Mouse (Mus musculus): ENCODE measurements around the gene Rnf224. TPM values are rescaled to one million over a fixed set of nuclear protein-coding genes. Genes with fewer than 3 reads are reported as not detected.
"Not testable (repeated sequence)": the region's sequence is repeated elsewhere in the genome, so short reads cannot be mapped to it uniquely, and the experiment has no call there.

Gene Rnf224
- polyA plus RNA-seq, 2 experiments, result not detected

GRCm38 (mm10) chr2:25262795-25263622 lies 26.4 kb upstream of the Rnf224 start:
- DNase-seq (ENCODE audit: low read depth in 3 of 3, low spot score in 3 of 3) (no peak), ATAC-seq (ENCODE audit: insufficient read depth) (peak; percentile 38)
- H3K4me1 ChIP-seq (replicated peaks; ENCODE audit: control insufficient read depth in 2 of 2, insufficient read depth in 2 of 2, low read length in 1 of 2), result peaks cover 13 to 35% of the 10 kb centered on the region in 2 experiments
- H3K9ac ChIP-seq (replicated peaks), result peak overlapping the region; percentile 76
- TF ChIP-seq CTCF (IDR thresholded peaks at IDR 0.05; ENCODE audit: low read depth) (0 out of 2 replicates have a peak, but pooled peaks have one; percentile 8), EP300 (IDR thresholded peaks at IDR 0.05; ENCODE audit: low read depth) (no peak)
- H3K4me3 ChIP-seq (ENCODE audit: insufficient read depth in 1 of 2, low read depth in 2 of 2, low read length in 2 of 2), result peak overlapping the region; percentile 53 to 81
- under 1% methylated on average over 80 of the region's 82 CpGs for WGBS (ENCODE audit: insufficient replicate concordance)
- H3K36me3 ChIP-seq (replicated peaks; ENCODE audit: control insufficient read depth, insufficient read depth, low read depth), result no peaks in the 10 kb centered on the region
- H3K27ac ChIP-seq, result no peak overlapping the region; the same call in 1 of the 2 replicates
- H3K27me3 ChIP-seq (ENCODE audit: control insufficient read depth, insufficient read depth, low read length), result no peaks in the 10 kb centered on the region
- H3K9me3 ChIP-seq (ENCODE audit: control insufficient read depth, low read length), result no peaks in the 10 kb centered on the region
- H3K4me2 ChIP-seq (ENCODE audit: low read depth), result peak overlapping the region; percentile 99

- DNase-seq (ENCODE audit: low read depth in 3 of 3, low spot score in 3 of 3) (peak; percentile 97 to 98 (median 97)), ATAC-seq (ENCODE audit: insufficient read depth) (peak; percentile 100)
- no peaks in the 10 kb centered on the region for H3K27me3 ChIP-seq (ENCODE audit: control insufficient read depth, insufficient read depth, low read length)
- H3K4me1 ChIP-seq (replicated peaks; ENCODE audit: control insufficient read depth in 2 of 2, insufficient read depth in 2 of 2, low read length in 1 of 2), result peaks cover 12 to 32% of the 10 kb centered on the region in 2 experiments
- no peaks in the 10 kb centered on the region for H3K36me3 ChIP-seq (replicated peaks; ENCODE audit: control insufficient read depth, insufficient read depth, low read depth)
- peak within 1 kb of the TSS; percentile 99 for H3K4me2 ChIP-seq (ENCODE audit: low read depth)
- H3K9ac ChIP-seq (replicated peaks), result peak within 1 kb of the TSS; percentile 76
- WGBS (ENCODE audit: insufficient replicate concordance), result 0% methylated on average over 39 of the region's 39 CpGs
- no peaks in the 10 kb centered on the region for H3K9me3 ChIP-seq (ENCODE audit: control insufficient read depth, low read length)
- H3K27ac ChIP-seq, result peak within 1 kb of the TSS; percentile 43; the same call in 1 of the 2 replicates
- no peak for TF ChIP-seq EP300 (IDR thresholded peaks at IDR 0.05; ENCODE audit: low read depth)
- TF ChIP-seq CTCF (IDR thresholded peaks at IDR 0.05; ENCODE audit: low read depth), result no peak
- peak within 1 kb of the TSS; percentile 80 to 81 for H3K4me3 ChIP-seq (ENCODE audit: insufficient read depth in 1 of 2, low read depth in 2 of 2, low read length in 2 of 2)
Measured at GRCm38 (mm10) chr2:25262291-25262767, 25.7 kb upstream of the Rnf224 start, which contains the start of gene Tprn. TSS of gene Tprn (plus strand) at chr2:25262618.

GRCm38 (mm10) chr2:25261870-25262269 lies 25.3 kb upstream of the Rnf224 start:
- DNase-seq (ENCODE audit: low read depth in 3 of 3, low spot score in 3 of 3) (no peak), ATAC-seq (ENCODE audit: insufficient read depth) (peak; percentile 5)
- H3K9ac ChIP-seq (replicated peaks), result peak overlapping the region; percentile 60
- H3K27ac ChIP-seq, result peak overlapping the region; percentile 43; the same call in 1 of the 2 replicates
- no peaks in the 10 kb centered on the region for H3K9me3 ChIP-seq (ENCODE audit: control insufficient read depth, low read length)
- H3K4me3 ChIP-seq (ENCODE audit: insufficient read depth in 1 of 2, low read depth in 2 of 2, low read length in 2 of 2), result peak overlapping the region; percentile 80 to 81
- WGBS (ENCODE audit: insufficient replicate concordance), result 36% methylated on average over 12 of the region's 12 CpGs
- peak overlapping the region; percentile 99 for H3K4me2 ChIP-seq (ENCODE audit: low read depth)
- no peaks in the 10 kb centered on the region for H3K36me3 ChIP-seq (replicated peaks; ENCODE audit: control insufficient read depth, insufficient read depth, low read depth)
- H3K27me3 ChIP-seq (ENCODE audit: control insufficient read depth, insufficient read depth, low read length), result no peaks in the 10 kb centered on the region
- TF ChIP-seq CTCF (IDR thresholded peaks at IDR 0.05; ENCODE audit: low read depth), result no peak
- no peak for TF ChIP-seq EP300 (IDR thresholded peaks at IDR 0.05; ENCODE audit: low read depth)
- peaks cover 10 to 28% of the 10 kb centered on the region in 2 experiments for H3K4me1 ChIP-seq (replicated peaks; ENCODE audit: control insufficient read depth in 2 of 2, insufficient read depth in 2 of 2, low read length in 1 of 2)

- DNase-seq (ENCODE audit: low read depth in 3 of 3, low spot score in 3 of 3), result no peak
- Histone ChIP-seq H3K9me3 (ENCODE audit: control insufficient read depth, low read length) (no peaks in the 10 kb centered on the region), H3K4me2 (ENCODE audit: low read depth) (no peak overlapping the region), H3K9ac (replicated peaks) (no peak overlapping the region), H3K27ac (no peak overlapping the region), H3K4me1 (replicated peaks; ENCODE audit: control insufficient read depth in 2 of 2, insufficient read depth in 2 of 2, low read length in 1 of 2) (peaks cover 6 to 16% of the 10 kb centered on the region in 2 experiments), H3K36me3 (replicated peaks; ENCODE audit: control insufficient read depth, insufficient read depth, low read depth) (no peaks in the 10 kb centered on the region), H3K4me3 (ENCODE audit: insufficient read depth in 1 of 2, low read depth in 2 of 2, low read length in 2 of 2) (no peak overlapping the region), H3K27me3 (ENCODE audit: control insufficient read depth, insufficient read depth, low read length) (no peaks in the 10 kb centered on the region)
- ATAC-seq (ENCODE audit: insufficient read depth), result no peak
- 29% methylated on average over 2 of the region's 2 CpGs for WGBS (ENCODE audit: insufficient replicate concordance)
- TF ChIP-seq CTCF (IDR thresholded peaks at IDR 0.05; ENCODE audit: low read depth), result peak; percentile 72
- TF ChIP-seq EP300 (IDR thresholded peaks at IDR 0.05; ENCODE audit: low read depth), result 0 out of 2 replicates have a peak, but pooled peaks have one; percentile 10
Measured at GRCm38 (mm10) chr2:25258887-25259286, 22.3 kb upstream of the Rnf224 start.

- H3K4me2 ChIP-seq (ENCODE audit: low read depth); H3K27ac ChIP-seq; H3K27me3 ChIP-seq (ENCODE audit: control insufficient read depth, insufficient read depth, low read length); H3K36me3 ChIP-seq (replicated peaks; ENCODE audit: control insufficient read depth, insufficient read depth, low read depth); H3K9me3 ChIP-seq (ENCODE audit: control insufficient read depth, low read length); H3K4me3 ChIP-seq (ENCODE audit: insufficient read depth in 1 of 2, low read depth in 2 of 2, low read length in 2 of 2); H3K9ac ChIP-seq (replicated peaks); DNase-seq (ENCODE audit: low read depth in 3 of 3, low spot score in 3 of 3); ATAC-seq (ENCODE audit: insufficient read depth): not testable (repeated sequence)
- 69% methylated on average over 5 of the region's 5 CpGs for WGBS (ENCODE audit: insufficient replicate concordance)
- H3K4me1 ChIP-seq (replicated peaks; ENCODE audit: control insufficient read depth in 2 of 2, insufficient read depth in 2 of 2, low read length in 1 of 2), result peaks cover 6 to 16% of the 10 kb centered on the region in 2 experiments
Measured at GRCm38 (mm10) chr2:25257250-25257649, 20.7 kb upstream of the Rnf224 start.

All from liver, embryonic 14.5 days (tissue).